Mouse (Mus musculus) 3T3-L1 (cell line): ENCODE results near the gene Tmem223.

Experiments
- DNase-seq: peaks from one replicate; pipeline ENCODE4 v3.0.0-alpha.2; 2015; ENCODE audit warnings: low read depth, low spot score

The Tmem223 gene

GRCm38 (mm10) chr19:8745382-8745781 is 25.4 kb upstream of the Tmem223 start:
- no peak for DNase-seq

- DNase-seq, result peak; percentile 72
Observed at GRCm38 (mm10) chr19:8747368-8747767, 23.4 kb upstream of the Tmem223 start.

- DNase-seq, result peak; percentile 17
Observed at GRCm38 (mm10) chr19:8755652-8756051, 15.1 kb upstream of the Tmem223 start.

- peak; percentile 91 for DNase-seq
Observed at GRCm38 (mm10) chr19:8756635-8757387, 14.0 kb upstream of the Tmem223 start, which contains the start of gene Nxf1. TSS of gene Nxf1 (plus strand) at chr19:8757073.

- DNase-seq, result peak; percentile 40
Observed at GRCm38 (mm10) chr19:8757471-8757998, 13.3 kb upstream of the Tmem223 start.

- DNase-seq, result no peak
Observed at GRCm38 (mm10) chr19:8758899-8759298, 11.9 kb upstream of the Tmem223 start.

- DNase-seq, result no peak
Observed at GRCm38 (mm10) chr19:8760757-8761156, 10.0 kb upstream of the Tmem223 start.

GRCm38 (mm10) chr19:8763276-8763675 is 7.5 kb upstream of the Tmem223 start:
- no peak for DNase-seq

- DNase-seq, result no peak
Observed at GRCm38 (mm10) chr19:8765562-8765961, 5.2 kb upstream of the Tmem223 start.

GRCm38 (mm10) chr19:8772996-8773395 is 2.2 kb downstream of the Tmem223 start:
- no peak for DNase-seq

- peak; percentile 22 for DNase-seq
Observed at GRCm38 (mm10) chr19:8773409-8773808, 2.6 kb downstream of the Tmem223 start.

GRCm38 (mm10) chr19:8774086-8774835 is 3.5 kb downstream of the Tmem223 start, which contains the start of gene Tmem179b:
TSS of gene Tmem179b (minus strand) at chr19:8774467.
- peak; percentile 97 for DNase-seq

GRCm38 (mm10) chr19:8774951-8775421 is 4.2 kb downstream of the Tmem223 start:
- DNase-seq, result peak; percentile 42

GRCm38 (mm10) chr19:8786008-8786781 is 15.4 kb downstream of the Tmem223 start, which contains the start of gene Taf6l:
TSS of gene Taf6l (minus strand) at chr19:8786417.
- peak; percentile 99 for DNase-seq

- DNase-seq, result no peak
Observed at GRCm38 (mm10) chr19:8788521-8788920, 17.7 kb downstream of the Tmem223 start.

GRCm38 (mm10) chr19:8789171-8789570 is 18.4 kb downstream of the Tmem223 start:
- no peak for DNase-seq

- no peak for DNase-seq
Observed at GRCm38 (mm10) chr19:8790171-8790570, 19.4 kb downstream of the Tmem223 start.

- peak; percentile 98 for DNase-seq
Observed at GRCm38 (mm10) chr19:8798264-8798946, 27.6 kb downstream of the Tmem223 start, which contains the start of gene Polr2g. TSS of gene Polr2g (minus strand) at chr19:8798577.

GRCm38 (mm10) chr19:8798947-8799315 is 28.1 kb downstream of the Tmem223 start:
- peak; percentile 54 for DNase-seq

GRCm38 (mm10) chr19:8802130-8802821 is 31.5 kb downstream of the Tmem223 start, which contains the start of gene Zbtb3:
TSS of gene Zbtb3 (plus strand) at chr19:8802555.
- DNase-seq, result peak; percentile 100
